Comparison of ENCODE assay signal across 8 mouse cellular contexts in genomic region chr14:46883871-46884441, GRCm38 (mm10). TPM values are rescaled to one million over a fixed set of nuclear protein-coding genes. Genes with fewer than 3 reads are reported as not detected.
DNase-seq lines count a peak whose midpoint lies in the region; ATAC-seq lines count a peak whose summit lies in the region.

No protein-coding gene starts in this region.

- peak; percentile 52 for DNase-seq in ES-CJ7 (ENCODE audit: low read depth, low spot score)
- peak; percentile 52 to 65 for DNase-seq in cerebellum, adult 18-20 months
- peak; percentile 20 to 38 for DNase-seq in frontal cortex, postnatal 14 days (ENCODE audit: low spot score in 2 of 2)
- DNase-seq in layer of hippocampus, postnatal 25 days (ENCODE audit: extremely low spot score in 1 of 2, low spot score in 1 of 2): peak; percentile 20 to 41
- DNase-seq in lung, postnatal 14 days: peak; percentile 35
- peak; percentile 55 for DNase-seq in retina, postnatal 1 day
- peak; percentile 70 for DNase-seq in yolk sac, embryonic 10.5 days (ENCODE audit: low spot score)

- peak overlapping the region; percentile 97 for H3K4me2 ChIP-seq in hindbrain, embryonic 12.5 days (replicated peaks)

- peaks cover 10% of the 10 kb centered on the region for H3K27me3 ChIP-seq in hindbrain, embryonic 12.5 days

- peak; percentile 14; the same call in 1 of the 2 replicates for ATAC-seq in hindbrain, embryonic 12.5 days (ENCODE audit: low FRiP score)

- H3K4me3 ChIP-seq in hindbrain, embryonic 12.5 days: peak overlapping the region; percentile 62

- H3K27ac ChIP-seq in hindbrain, embryonic 12.5 days: peak overlapping the region; percentile 74

- H3K36me3 ChIP-seq in hindbrain, embryonic 12.5 days: no peaks in the 10 kb centered on the region

- WGBS in hindbrain, embryonic 12.5 days: under 1% methylated on average over 29 of the region's 29 CpGs

- peak overlapping the region; percentile 72 for H3K9ac ChIP-seq in hindbrain, embryonic 12.5 days

- H3K4me1 ChIP-seq in hindbrain, embryonic 12.5 days: peaks cover 15% of the 10 kb centered on the region

- H3K9me3 ChIP-seq in hindbrain, embryonic 12.5 days (replicated peaks): no peaks in the 10 kb centered on the region

RNA-seq across cellular contexts. Expression of gene Samd4, which starts 1.3 kb away (rescaled TPM):
- 6.7 and 7.0 TPM in 2 replicates for polyA plus RNA-seq in hindbrain, embryonic 12.5 days (2016; fragmentation: Nextera tagmentation; extraction: Ambion mirVana)
- 10 to 100 TPM; 10.3 to 13.7 TPM for total RNA-seq in layer of hippocampus, postnatal 25 days (2021)

RNA-seq across cellular contexts. Expression of gene Cgrrf1, which starts 52.0 kb away (rescaled TPM):
- 25.2 and 26.4 TPM in 2 replicates for polyA plus RNA-seq in hindbrain, embryonic 12.5 days (2016; fragmentation: Nextera tagmentation; extraction: Ambion mirVana)
- total RNA-seq in layer of hippocampus, postnatal 25 days (2021): 10 to 100 TPM; 20.0 to 22.3 TPM

Comparison
In these comparisons a context has a peak if more than half of its experiments do, and no peak if none do; other contexts are left out.
1. Peak in every context shown above with its lines: DNase-seq, ATAC-seq, H3K4me3 ChIP-seq and H3K27ac ChIP-seq.